Mouse (Mus musculus) hindbrain, embryonic 13.5 days (tissue): ENCODE measurements around the gene Daglb. TPM values are rescaled to one million over a fixed set of nuclear protein-coding genes. Genes with fewer than 3 reads are reported as not detected.

Source experiments
- ATAC-seq: fragments of 200-750 bp; cut with Nextera tagmentation; 2 replicates; pipeline ENCODE4 v1.8.0; 2017; ENCODE audit warnings: moderate TSS enrichment; ENCODE audit not compliant: low FRiP score
- H3K27ac ChIP-seq: fragments of 300-500 bp; sonication (generic); 2 replicates; pipeline ENCODE4 v1.5.1; 2015; ENCODE audit warnings: inconsistent platforms, mild to moderate bottlenecking, moderate library complexity
- H3K27me3 ChIP-seq: fragments of 300-500 bp; sonication (generic); 2 replicates; pipeline ENCODE4 v1.6.1; 2015; ENCODE audit warnings: mild to moderate bottlenecking, inconsistent platforms
- H3K36me3 ChIP-seq: fragments of 300-500 bp; sonication (generic); 2 replicates; pipeline ENCODE4 v1.6.1; 2015; ENCODE audit warnings: mild to moderate bottlenecking, inconsistent platforms
- H3K4me1 ChIP-seq: fragments of 300-500 bp; sonication (generic); replicated peaks from 2 replicates; pipeline ENCODE4 v1.6.1; 2015; ENCODE audit warnings: inconsistent platforms
- H3K4me2 ChIP-seq: fragments of 300-500 bp; sonication (generic); 2 replicates; pipeline ENCODE4 v1.6.1; 2015; ENCODE audit warnings: inconsistent platforms, mild to moderate bottlenecking, moderate library complexity
- H3K4me3 ChIP-seq: fragments of 300-500 bp; sonication (generic); 2 replicates; pipeline ENCODE4 v1.5.1; 2015; ENCODE audit warnings: mild to moderate bottlenecking, inconsistent platforms
- H3K9ac ChIP-seq: fragments of 300-500 bp; sonication (generic); 2 replicates; pipeline ENCODE4 v1.6.1; 2015; ENCODE audit warnings: mild to moderate bottlenecking, inconsistent platforms
- H3K9me3 ChIP-seq: fragments of 300-500 bp; sonication (generic); 2 replicates; pipeline ENCODE4 v1.6.1; 2016; ENCODE audit warnings: inconsistent platforms
- WGBS: fragments of 180-500 bp; shearing (Covaris S2); methylation state at CpG from one replicate; pipeline ENCODE4 v1.1.7; 2015; 5-methylcytosine and 5-hydroxymethylcytosine counted together
- polyA plus RNA-seq: library from polyadenylated mRNA; unstranded; fragments of >200 nt; fragmentation: Nextera tagmentation; extraction: Ambion mirVana; gene quantifications from 2 replicates; pipeline ENCODE4 v1.2.1, GENCODE M21; 2015

Gene Daglb
- polyA plus RNA-seq, 1 experiment from 2014 or later = 18.2 TPM

GRCm38 (mm10) chr5:143505545-143505944, 41.2 kb downstream of the Daglb start:
- Histone ChIP-seq H3K4me1 (peaks cover 35% of the 10 kb centered on the region), H3K4me2 (no peak overlapping the region), H3K27ac (no peak overlapping the region), H3K9ac (no peak overlapping the region), H3K9me3 (no peaks in the 10 kb centered on the region), H3K27me3 (no peaks in the 10 kb centered on the region), H3K36me3 (peaks cover 70% of the 10 kb centered on the region), H3K4me3 (no peak overlapping the region)
- ATAC-seq = no peak
- WGBS = 90% methylated on average over 7 of the region's 7 CpGs

GRCm38 (mm10) chr5:143509294-143509693, 44.9 kb downstream of the Daglb start:
- Histone ChIP-seq H3K4me2 (no peak overlapping the region), H3K36me3 (peaks cover 64% of the 10 kb centered on the region), H3K27me3 (no peaks in the 10 kb centered on the region), H3K9me3 (no peaks in the 10 kb centered on the region), H3K4me1 (peaks cover 36% of the 10 kb centered on the region), H3K27ac (no peak overlapping the region; the same call in 1 of the 2 replicates), H3K9ac (no peak overlapping the region), H3K4me3 (no peak overlapping the region)
- ATAC-seq = no peak
- WGBS = 81% methylated on average over 9 of the region's 9 CpGs

GRCm38 (mm10) chr5:143509737-143510136, 45.4 kb downstream of the Daglb start:
- Histone ChIP-seq H3K27me3 (no peaks in the 10 kb centered on the region), H3K36me3 (peaks cover 64% of the 10 kb centered on the region), H3K4me1 (peaks cover 36% of the 10 kb centered on the region), H3K4me3 (no peak overlapping the region), H3K27ac (no peak overlapping the region), H3K4me2 (no peak overlapping the region), H3K9me3 (no peaks in the 10 kb centered on the region), H3K9ac (no peak overlapping the region)
- WGBS = 79% methylated on average over 11 of the region's 11 CpGs
- ATAC-seq = no peak

- H3K27me3 ChIP-seq = no peaks in the 10 kb centered on the region
- H3K36me3 ChIP-seq = peaks cover 68% of the 10 kb centered on the region
- H3K4me2 ChIP-seq = no peak overlapping the region
- no peak overlapping the region for H3K27ac ChIP-seq
- WGBS = 84% methylated on average over 4 of the region's 4 CpGs
- H3K4me1 ChIP-seq = peaks cover 36% of the 10 kb centered on the region
- no peak overlapping the region for H3K4me3 ChIP-seq
- ATAC-seq = no peak
- H3K9me3 ChIP-seq = no peaks in the 10 kb centered on the region
- no peak overlapping the region for H3K9ac ChIP-seq
These were observed 47.2 kb downstream of the Daglb start for GRCm38 (mm10) chr5:143511577-143511976.

GRCm38 (mm10) chr5:143512305-143512704, 47.9 kb downstream of the Daglb start:
- H3K27me3 ChIP-seq = no peaks in the 10 kb centered on the region
- peaks cover 31% of the 10 kb centered on the region for H3K4me1 ChIP-seq
- no peak overlapping the region for H3K4me3 ChIP-seq
- H3K9ac ChIP-seq = no peak overlapping the region
- H3K36me3 ChIP-seq = peaks cover 68% of the 10 kb centered on the region
- ATAC-seq = no peak
- no peak overlapping the region for H3K27ac ChIP-seq
- H3K9me3 ChIP-seq = no peaks in the 10 kb centered on the region
- no peak overlapping the region for H3K4me2 ChIP-seq
- 97% methylated on average over 4 of the region's 4 CpGs for WGBS

GRCm38 (mm10) chr5:143514878-143515277, 50.5 kb downstream of the Daglb start:
- H3K9ac ChIP-seq = no peak overlapping the region
- no peak overlapping the region for H3K27ac ChIP-seq
- H3K4me1 ChIP-seq = 0 out of 2 replicates have a peak, but pooled peaks cover 8% of the 10 kb centered on the region
- no peak overlapping the region for H3K4me3 ChIP-seq
- 94% methylated on average over 5 of the region's 5 CpGs for WGBS
- no peak overlapping the region for H3K4me2 ChIP-seq
- no peaks in the 10 kb centered on the region for H3K27me3 ChIP-seq
- H3K9me3 ChIP-seq = no peaks in the 10 kb centered on the region
- ATAC-seq = no peak
- H3K36me3 ChIP-seq = peaks cover 59% of the 10 kb centered on the region

- Histone ChIP-seq H3K4me3 (no peak overlapping the region), H3K4me2 (no peak overlapping the region), H3K4me1 (0 out of 2 replicates have a peak, but pooled peaks cover 2% of the 10 kb centered on the region), H3K36me3 (peaks cover 49% of the 10 kb centered on the region), H3K27me3 (no peaks in the 10 kb centered on the region), H3K9me3 (no peaks in the 10 kb centered on the region), H3K27ac (no peak overlapping the region), H3K9ac (no peak overlapping the region)
- no peak for ATAC-seq
- 86% methylated on average over 11 of the region's 11 CpGs for WGBS
These were observed 52.6 kb downstream of the Daglb start for GRCm38 (mm10) chr5:143517005-143517404.

GRCm38 (mm10) chr5:143517436-143517835, 53.1 kb downstream of the Daglb start:
- Histone ChIP-seq H3K4me2 (no peak overlapping the region), H3K9ac (no peak overlapping the region), H3K36me3 (peaks cover 45% of the 10 kb centered on the region), H3K4me1 (0 out of 2 replicates have a peak, but pooled peaks cover 2% of the 10 kb centered on the region), H3K4me3 (no peak overlapping the region), H3K27ac (no peak overlapping the region), H3K27me3 (no peaks in the 10 kb centered on the region), H3K9me3 (no peaks in the 10 kb centered on the region)
- WGBS = 89% methylated on average over 6 of the region's 6 CpGs
- ATAC-seq = no peak

- ATAC-seq = no peak
- Histone ChIP-seq H3K27me3 (no peaks in the 10 kb centered on the region), H3K4me2 (no peak overlapping the region), H3K4me1 (0 out of 2 replicates have a peak, but pooled peaks cover 3% of the 10 kb centered on the region), H3K9me3 (no peaks in the 10 kb centered on the region), H3K27ac (no peak overlapping the region), H3K4me3 (no peak overlapping the region), H3K9ac (no peak overlapping the region), H3K36me3 (peaks cover 40% of the 10 kb centered on the region)
- WGBS = 84% methylated on average over 6 of the region's 6 CpGs
These were observed 53.7 kb downstream of the Daglb start for GRCm38 (mm10) chr5:143518045-143518591.

GRCm38 (mm10) chr5:143520415-143520814, 56.0 kb downstream of the Daglb start:
- peaks cover 19% of the 10 kb centered on the region for H3K36me3 ChIP-seq
- H3K4me3 ChIP-seq = no peak overlapping the region
- ATAC-seq = no peak
- no peaks in the 10 kb centered on the region for H3K27me3 ChIP-seq
- no peak overlapping the region for H3K4me2 ChIP-seq
- H3K9me3 ChIP-seq = no peaks in the 10 kb centered on the region
- WGBS = 92% methylated on average over 2 of the region's 2 CpGs
- no peak overlapping the region for H3K9ac ChIP-seq
- H3K27ac ChIP-seq = no peak overlapping the region
- peaks cover 21% of the 10 kb centered on the region for H3K4me1 ChIP-seq

GRCm38 (mm10) chr5:143522882-143523281, 58.5 kb downstream of the Daglb start:
- Histone ChIP-seq H3K4me1 (peaks cover 38% of the 10 kb centered on the region), H3K4me2 (no peak overlapping the region), H3K27ac (no peak overlapping the region), H3K9ac (no peak overlapping the region), H3K9me3 (no peaks in the 10 kb centered on the region), H3K4me3 (no peak overlapping the region), H3K27me3 (no peaks in the 10 kb centered on the region), H3K36me3 (peaks cover 3% of the 10 kb centered on the region; the same call in 1 of the 2 replicates)
- no peak for ATAC-seq
- 97% methylated on average over 3 of the region's 3 CpGs for WGBS

- no peak for ATAC-seq
- Histone ChIP-seq H3K4me1 (peaks cover 40% of the 10 kb centered on the region), H3K27ac (no peak overlapping the region; the same call in 1 of the 2 replicates), H3K4me2 (peak overlapping the region; percentile 93), H3K9me3 (no peaks in the 10 kb centered on the region), H3K4me3 (peak overlapping the region; percentile 99), H3K27me3 (no peaks in the 10 kb centered on the region), H3K9ac (peak overlapping the region; percentile 100; the same call in 1 of the 2 replicates), H3K36me3 (peaks cover 3% of the 10 kb centered on the region; the same call in 1 of the 2 replicates)
- 70% methylated on average over 7 of the region's 7 CpGs for WGBS
These were observed 61.3 kb downstream of the Daglb start for GRCm38 (mm10) chr5:143525454-143526225.
